Mouse (Mus musculus) bone marrow, adult 2 months (tissue): ENCODE results near the gene Gins1. TPM values are rescaled to one million over a fixed set of nuclear protein-coding genes. Genes with fewer than 3 reads are reported as not detected.

Experiments used
- H3K27ac ChIP-seq: fragments of 200-500 bp; 2 replicates; pipeline ENCODE4 v1.5.1; 2012; ENCODE audit warnings: low read depth, mild to moderate bottlenecking, control low read depth, inconsistent platforms, low read length; ENCODE audit not compliant: control insufficient read depth, poor library complexity, insufficient read depth
- H3K4me1 ChIP-seq: fragments of 200-500 bp; 2 replicates; pipeline ENCODE4 v1.6.1; 2011; ENCODE audit warnings: low read length; ENCODE audit not compliant: control insufficient read depth, insufficient read depth
- H3K4me3 ChIP-seq: fragments of 200-500 bp; replicated peaks from 2 replicates; pipeline ENCODE3; 2011; ENCODE audit warnings: mild to moderate bottlenecking, low read depth, low read length, control low read depth; ENCODE audit not compliant: control insufficient read depth
- CTCF ChIP-seq: fragments of 200-500 bp; IDR thresholded peaks from 2 replicates; pipeline ENCODE4 v1.5.1; 2011; ENCODE audit warnings: low read length, control low read depth; ENCODE audit not compliant: control insufficient read depth, insufficient read depth
- POLR2A ChIP-seq: fragments of 200-500 bp; IDR thresholded peaks from 2 replicates; pipeline ENCODE4 v1.6.1; 2011; ENCODE audit warnings: low read depth, mild to moderate bottlenecking, control low read depth, low read length, borderline replicate concordance; ENCODE audit not compliant: control insufficient read depth
- WGBS: fragments of 180-500 bp; shearing (Covaris S2); methylation state at CpG from one replicate; pipeline ENCODE4 v1.1.7; 2018; 5-methylcytosine and 5-hydroxymethylcytosine counted together
- polyA plus RNA-seq: library from polyadenylated mRNA; stranded (reverse); fragments of >200 nt; gene quantifications from 2 replicates; pipeline ENCODE4 v1.2.4, GENCODE M21; 2011; ENCODE audit warnings: low replicate concordance; ENCODE audit not compliant: missing spikeins, insufficient read depth, insufficient read length

The Gins1 gene
- polyA plus RNA-seq, 1 experiment = 37.4 TPM

DNA sequence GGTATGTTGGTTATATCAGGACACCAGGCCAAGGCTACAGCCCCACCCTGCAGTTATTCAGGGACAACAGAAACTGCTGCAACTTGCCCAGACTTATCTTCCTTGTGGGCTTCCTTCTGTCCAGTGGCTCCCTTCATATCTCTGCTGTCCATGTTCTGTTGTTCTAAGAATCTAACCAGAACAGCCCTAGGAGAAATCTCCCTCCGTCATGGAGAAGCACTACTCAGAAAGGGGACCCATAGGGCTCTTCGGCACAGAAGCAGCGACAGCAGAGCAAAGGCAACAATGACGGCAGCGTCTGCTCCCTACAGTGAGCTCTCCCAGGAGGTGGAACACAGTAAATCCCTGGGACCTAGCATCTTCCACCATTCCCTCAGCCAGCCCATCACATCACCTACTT lies 71.7 kb downstream of the Gins1 start:
- TF ChIP-seq POLR2A (no peak), CTCF (no peak)
- H3K27ac ChIP-seq = no peak overlapping the region
- no peak overlapping the region for H3K4me3 ChIP-seq
- WGBS = 55% methylated on average over 5 of the region's 5 CpGs
- no peaks in the 10 kb centered on the region for H3K4me1 ChIP-seq

DNA sequence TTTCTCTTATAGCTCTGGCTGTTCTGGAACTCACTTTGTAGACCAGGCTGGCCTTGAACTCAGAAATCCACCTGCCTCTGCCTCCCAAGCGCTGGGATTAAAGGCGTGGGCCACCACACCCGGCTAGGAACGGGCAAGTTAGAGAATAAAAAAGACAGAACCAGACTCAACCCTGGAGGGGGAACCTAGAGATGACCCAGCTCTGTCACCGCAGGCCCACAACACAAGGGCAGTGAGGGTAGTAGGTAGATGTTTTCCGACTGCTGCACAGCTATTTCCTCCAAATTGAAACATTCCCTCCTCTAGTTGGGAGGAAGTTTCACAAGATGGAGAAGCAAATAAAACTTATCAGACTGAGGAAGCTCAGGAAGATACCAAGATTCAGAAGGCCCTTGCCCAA lies 72.5 kb downstream of the Gins1 start:
- 87% methylated on average over 6 of the region's 6 CpGs for WGBS
- Histone ChIP-seq H3K4me3 (no peak overlapping the region), H3K4me1 (no peaks in the 10 kb centered on the region), H3K27ac (no peak overlapping the region)
- TF ChIP-seq CTCF = no peak

DNA sequence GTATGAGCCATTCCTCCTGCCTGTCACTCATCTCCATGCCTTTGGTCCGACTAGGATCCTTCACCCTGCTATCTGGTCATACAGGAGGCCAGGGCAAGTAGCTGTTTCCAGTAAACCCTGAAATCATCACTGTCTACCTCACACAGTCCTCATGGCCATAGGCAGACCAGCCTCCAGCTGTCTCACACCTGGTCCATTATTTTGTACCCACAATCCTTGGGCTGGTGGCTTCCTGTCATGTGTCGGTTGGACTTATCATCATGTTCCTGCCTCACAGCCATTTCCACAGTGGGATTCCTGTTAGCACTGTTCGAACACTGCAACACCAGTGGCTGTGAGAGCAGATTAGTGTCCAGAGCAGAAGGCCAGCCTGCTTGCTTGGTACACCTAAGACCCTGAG lies 73.6 kb downstream of the Gins1 start:
- no peaks in the 10 kb centered on the region for H3K4me1 ChIP-seq
- WGBS = 68% methylated on average over 3 of the region's 3 CpGs
- H3K4me3 ChIP-seq = no peak overlapping the region
- TF ChIP-seq POLR2A (no peak), CTCF (no peak)
- H3K27ac ChIP-seq = no peak overlapping the region

DNA sequence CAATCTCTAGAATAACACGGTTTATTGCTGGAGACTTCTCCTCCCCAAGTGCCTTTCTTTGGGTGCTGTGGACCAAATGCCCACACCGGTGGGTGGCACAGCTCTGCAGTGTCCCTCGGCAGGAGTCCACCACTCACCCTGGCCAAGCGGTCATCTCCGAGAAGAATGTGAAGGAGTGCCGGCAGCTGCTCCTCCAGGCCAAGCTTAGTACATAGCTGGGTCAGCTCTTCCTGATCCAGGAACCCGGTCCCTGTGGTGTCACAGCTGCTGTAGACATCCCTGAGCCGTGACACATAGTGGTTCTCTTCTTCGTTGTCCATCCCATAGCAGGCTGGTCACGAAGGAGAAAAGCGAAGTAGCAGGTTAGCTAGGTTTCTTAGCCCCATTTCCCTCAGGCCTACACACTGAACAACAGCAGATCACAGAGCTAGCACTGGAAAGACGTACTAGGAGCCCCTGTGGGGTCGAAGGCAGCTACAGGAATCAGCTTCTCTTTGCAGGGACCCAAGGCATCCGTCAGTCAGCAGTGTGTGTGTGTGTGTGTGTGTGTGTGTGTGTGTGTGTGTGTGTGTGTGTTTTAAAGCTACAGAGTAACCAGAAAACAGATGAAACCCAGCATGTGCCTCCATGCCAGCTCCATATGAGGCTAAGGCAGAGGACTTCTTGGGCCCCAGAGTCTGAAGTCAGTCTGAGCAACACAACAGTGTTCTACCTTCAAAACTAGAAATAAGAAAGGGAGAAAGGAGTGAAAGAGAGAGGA lies 74.8 kb downstream of the Gins1 start:
- no peak for TF ChIP-seq POLR2A
- TF ChIP-seq CTCF = no peak
- WGBS = 82% methylated on average over 14 of the region's 14 CpGs
- Histone ChIP-seq H3K27ac (no peak overlapping the region), H3K4me1 (no peaks in the 10 kb centered on the region), H3K4me3 (no peak overlapping the region)

Other genes starting within 250 kb of the Gins1 start
- 31.2 and 32.1 TPM in 2 replicates for gene Acss1, start 236.9 kb upstream of the Gins1 start, polyA plus RNA-seq
- 0.80 and 1.2 TPM in 2 replicates for gene Vsx1, start 216.0 kb upstream of the Gins1 start, polyA plus RNA-seq
- gene Entpd6, start 156.4 kb upstream of the Gins1 start, polyA plus RNA-seq = 5.3 and 5.6 TPM in 2 replicates
- gene Pygb, start 118.7 kb upstream of the Gins1 start, polyA plus RNA-seq = 7.9 and 10.3 TPM in 2 replicates
- gene Abhd12, start 659 bp upstream of the Gins1 start, polyA plus RNA-seq = 18.5 and 31.7 TPM in 2 replicates
- gene Ninl, start 134.0 kb downstream of the Gins1 start, polyA plus RNA-seq = 11.9 and 18.5 TPM in 2 replicates
- gene Nanp, start 134.0 kb downstream of the Gins1 start, polyA plus RNA-seq = 16.3 and 22.6 TPM in 2 replicates
- not detected in 2 replicates for gene Gm14151, start 186.9 kb downstream of the Gins1 start, polyA plus RNA-seq
- gene Gm14147, start 192.8 kb downstream of the Gins1 start, polyA plus RNA-seq = not detected in 2 replicates